Mouse (Mus musculus): ENCODE results near the gene Evc. TPM values are rescaled to one million over a fixed set of nuclear protein-coding genes. Genes with fewer than 3 reads are reported as not detected.

The Evc gene
- polyA plus RNA-seq, 1 experiment from 2014 or later, result 2.2 TPM

DNA sequence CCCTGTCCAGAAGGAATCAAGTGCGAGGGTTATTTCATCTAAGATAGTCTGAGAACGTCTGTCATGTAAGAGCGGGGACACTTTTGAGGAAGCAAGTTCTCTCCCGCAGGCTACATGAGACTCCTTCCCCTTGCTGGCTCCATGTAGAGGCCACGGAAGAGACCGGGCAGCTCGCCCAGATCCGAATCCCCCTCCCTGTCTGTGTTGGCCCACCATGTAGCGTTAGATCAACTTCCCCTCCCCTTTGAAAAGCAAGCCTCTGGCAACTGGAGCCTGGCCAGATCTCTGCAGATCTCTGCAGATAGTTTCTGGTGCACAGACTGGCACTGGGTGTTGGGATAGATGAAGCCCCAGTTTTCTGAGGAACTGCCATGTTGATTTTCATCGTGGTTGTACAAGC is 40.0 kb downstream of the Evc start:
- Histone ChIP-seq H3K9me3 (ENCODE audit: low read length) (no peaks in the 10 kb centered on the region), H3K36me3 (ENCODE audit: insufficient read depth, low read length) (no peaks in the 10 kb centered on the region), H3K9ac (replicated peaks; ENCODE audit: low read depth) (no peak overlapping the region), H3K4me3 (ENCODE audit: low read depth, low read length) (no peak overlapping the region), H3K27ac (ENCODE audit: low read length) (no peak overlapping the region), H3K4me1 (ENCODE audit: insufficient read depth, low read depth, low read length) (no peaks in the 10 kb centered on the region), H3K27me3 (replicated peaks; ENCODE audit: insufficient read depth, low read length) (no peaks in the 10 kb centered on the region), H3K4me2 (replicated peaks; ENCODE audit: low read depth, low read length) (no peak overlapping the region)
- WGBS, result 43% methylated on average over 10 of the region's 10 CpGs
- TF ChIP-seq EP300 (IDR thresholded peaks at IDR 0.05), result no peak
- TF ChIP-seq CTCF (IDR thresholded peaks at IDR 0.05), result no peak
- DNase-seq (ENCODE audit: low spot score), result peak; percentile 8
- ATAC-seq, result no peak

DNA sequence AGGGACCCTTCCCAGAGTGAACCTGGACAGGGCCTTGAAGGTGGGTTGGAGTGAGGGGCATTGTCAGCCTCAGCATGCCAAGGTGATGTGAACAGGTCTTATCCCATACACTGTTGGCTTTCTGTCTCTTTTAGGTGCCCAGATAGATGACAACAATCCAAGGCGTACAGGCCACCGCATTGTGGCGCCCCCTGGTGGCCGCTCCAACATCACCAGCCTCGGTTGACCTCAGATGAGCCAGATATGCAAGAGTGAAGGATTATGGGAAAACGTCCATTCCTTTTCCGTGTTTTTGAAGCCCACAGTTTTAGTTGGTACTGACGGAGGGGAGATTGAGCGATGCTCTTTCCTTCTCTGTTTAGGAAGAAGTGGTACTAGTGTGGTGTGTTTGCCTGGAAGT is 45.7 kb downstream of the Evc start:
- no peak for ATAC-seq
- 65% methylated on average over 9 of the region's 9 CpGs for WGBS

DNA sequence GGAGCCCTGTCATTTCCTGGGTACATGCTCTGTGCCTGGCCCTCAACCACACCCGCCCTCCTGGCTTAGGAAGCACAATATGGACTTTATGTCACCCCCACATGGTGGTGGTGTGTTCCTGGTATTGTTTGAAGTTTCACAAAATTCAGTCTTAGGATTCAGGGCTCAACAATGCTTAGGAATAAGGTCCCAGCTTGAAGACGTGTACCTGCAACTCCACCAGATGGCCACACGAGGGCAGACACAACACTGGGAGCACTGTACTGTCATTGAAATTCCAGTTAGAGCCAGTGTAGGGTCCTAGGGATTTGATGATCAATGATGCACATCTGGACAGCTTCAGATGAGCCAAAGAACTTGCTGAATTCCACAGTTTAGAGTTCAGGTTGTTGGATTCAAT is 47.5 kb downstream of the Evc start:
- H3K27ac ChIP-seq (ENCODE audit: low read length), result no peak overlapping the region
- no peaks in the 10 kb centered on the region for H3K4me1 ChIP-seq (ENCODE audit: insufficient read depth, low read depth, low read length)
- H3K4me2 ChIP-seq (replicated peaks; ENCODE audit: low read depth, low read length), result no peak overlapping the region
- no peaks in the 10 kb centered on the region for H3K36me3 ChIP-seq (ENCODE audit: insufficient read depth, low read length)
- H3K27me3 ChIP-seq (replicated peaks; ENCODE audit: insufficient read depth, low read length), result no peaks in the 10 kb centered on the region
- no peaks in the 10 kb centered on the region for H3K9me3 ChIP-seq (ENCODE audit: low read length)
- TF ChIP-seq EP300 (IDR thresholded peaks at IDR 0.05), result no peak
- peak; percentile 80 for TF ChIP-seq CTCF (IDR thresholded peaks at IDR 0.05)
- 19% methylated on average over 3 of the region's 3 CpGs for WGBS
- DNase-seq (ENCODE audit: low spot score) (peak; percentile 51), ATAC-seq (no peak)
- H3K4me3 ChIP-seq (ENCODE audit: low read depth, low read length), result no peak overlapping the region
- H3K9ac ChIP-seq (replicated peaks; ENCODE audit: low read depth), result no peak overlapping the region

More for the DNA sequence above, 45.7 kb downstream of the Evc start:
- H3K36me3 ChIP-seq (ENCODE audit: insufficient read depth, low read length), result no peaks in the 10 kb centered on the region
- no peaks in the 10 kb centered on the region for H3K4me1 ChIP-seq (ENCODE audit: insufficient read depth, low read depth, low read length)
- H3K4me2 ChIP-seq (replicated peaks; ENCODE audit: low read depth, low read length), result no peak overlapping the region
- H3K9me3 ChIP-seq (ENCODE audit: low read length), result no peaks in the 10 kb centered on the region
- TF ChIP-seq EP300 (IDR thresholded peaks at IDR 0.05) (no peak), CTCF (IDR thresholded peaks at IDR 0.05) (peak; percentile 63)
- no peaks in the 10 kb centered on the region for H3K27me3 ChIP-seq (replicated peaks; ENCODE audit: insufficient read depth, low read length)
- DNase-seq (ENCODE audit: low spot score), result no peak
- H3K4me3 ChIP-seq (ENCODE audit: low read depth, low read length), result no peak overlapping the region
- no peak overlapping the region for H3K9ac ChIP-seq (replicated peaks; ENCODE audit: low read depth)
- no peak overlapping the region for H3K27ac ChIP-seq (ENCODE audit: low read length)

DNA sequence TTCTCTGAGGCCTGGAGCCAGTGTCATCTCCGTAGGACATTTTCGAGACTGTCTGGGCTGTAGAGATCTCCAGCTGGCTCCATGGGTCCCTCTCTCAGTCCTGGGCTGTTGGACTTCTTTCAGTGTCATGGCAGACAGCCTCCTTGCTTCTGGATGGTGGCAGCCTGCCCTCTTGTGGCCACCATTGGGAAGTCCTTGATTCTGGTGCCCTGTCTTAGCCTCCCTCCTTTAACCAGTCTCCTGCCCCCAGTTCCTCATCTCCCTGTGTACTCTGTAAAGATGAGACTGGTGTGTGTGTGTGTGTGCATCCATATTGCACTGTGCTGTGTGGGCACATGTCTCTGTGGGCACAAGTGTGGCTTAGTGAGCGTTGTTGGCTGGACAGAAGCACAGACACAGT is 48.3 kb downstream of the Evc start:
- H3K36me3 ChIP-seq (ENCODE audit: insufficient read depth, low read length), result no peaks in the 10 kb centered on the region
- H3K27ac ChIP-seq (ENCODE audit: low read length), result no peak overlapping the region
- no peak overlapping the region for H3K9ac ChIP-seq (replicated peaks; ENCODE audit: low read depth)
- no peak for ATAC-seq
- H3K4me2 ChIP-seq (replicated peaks; ENCODE audit: low read depth, low read length), result no peak overlapping the region
- no peaks in the 10 kb centered on the region for H3K4me1 ChIP-seq (ENCODE audit: insufficient read depth, low read depth, low read length)
- no peak overlapping the region for H3K4me3 ChIP-seq (ENCODE audit: low read depth, low read length)
- DNase-seq (ENCODE audit: low spot score), result peak; percentile 17
- no peaks in the 10 kb centered on the region for H3K9me3 ChIP-seq (ENCODE audit: low read length)
- TF ChIP-seq EP300 (IDR thresholded peaks at IDR 0.05) (no peak), CTCF (IDR thresholded peaks at IDR 0.05) (peak; percentile 71)
- no peaks in the 10 kb centered on the region for H3K27me3 ChIP-seq (replicated peaks; ENCODE audit: insufficient read depth, low read length)
- WGBS, result 52% methylated on average over 3 of the region's 3 CpGs

DNA sequence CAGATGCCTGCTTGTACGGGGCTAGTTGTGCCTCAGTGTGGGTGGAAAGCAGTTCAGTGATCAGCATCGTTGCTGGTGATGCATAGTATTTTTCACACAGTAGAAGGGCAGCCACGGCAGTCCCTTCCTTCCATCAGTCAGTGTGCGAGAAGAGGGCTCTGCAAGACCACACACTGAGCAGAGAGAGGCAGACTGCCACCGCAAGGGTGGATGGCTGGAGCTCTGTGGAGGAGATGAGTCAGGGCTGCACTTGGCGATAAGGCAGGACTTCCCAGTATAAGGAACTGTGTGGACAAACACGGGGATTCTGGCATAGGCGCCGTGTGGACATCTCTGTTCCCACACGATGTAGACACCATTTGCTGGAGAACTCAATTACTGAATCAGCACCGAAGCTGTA is 55.7 kb downstream of the Evc start:
- H3K4me1 ChIP-seq (ENCODE audit: insufficient read depth, low read depth, low read length), result no peaks in the 10 kb centered on the region
- no peak overlapping the region for H3K9ac ChIP-seq (replicated peaks; ENCODE audit: low read depth)
- H3K4me2 ChIP-seq (replicated peaks; ENCODE audit: low read depth, low read length), result no peak overlapping the region
- H3K9me3 ChIP-seq (ENCODE audit: low read length), result no peaks in the 10 kb centered on the region
- no peak for DNase-seq (ENCODE audit: low spot score)
- H3K27me3 ChIP-seq (replicated peaks; ENCODE audit: insufficient read depth, low read length), result no peaks in the 10 kb centered on the region
- no peak for ATAC-seq
- TF ChIP-seq EP300 (IDR thresholded peaks at IDR 0.05), result no peak
- no peak for TF ChIP-seq CTCF (IDR thresholded peaks at IDR 0.05)
- no peak overlapping the region for H3K27ac ChIP-seq (ENCODE audit: low read length)
- 82% methylated on average over 11 of the region's 11 CpGs for WGBS
- no peak overlapping the region for H3K4me3 ChIP-seq (ENCODE audit: low read depth, low read length)
- no peaks in the 10 kb centered on the region for H3K36me3 ChIP-seq (ENCODE audit: insufficient read depth, low read length)

DNA sequence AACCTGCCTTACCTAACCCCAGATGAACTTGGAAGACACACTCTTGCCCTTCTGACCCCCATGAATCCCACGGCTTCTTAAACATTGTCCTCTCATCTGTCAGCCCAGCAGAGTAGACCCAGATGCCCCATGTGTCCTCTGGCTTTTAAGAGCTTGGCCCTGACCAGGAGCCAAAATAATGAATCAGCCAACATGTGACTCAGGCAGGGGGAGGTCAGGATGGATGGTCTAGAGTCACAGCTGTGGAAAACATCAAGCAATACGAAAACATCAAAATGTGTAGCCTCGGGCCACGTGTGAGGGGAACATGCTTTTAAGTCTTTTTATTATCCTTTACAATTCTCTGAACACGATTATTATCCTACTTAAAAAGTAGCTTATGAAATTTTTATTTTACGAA is 72.9 kb downstream of the Evc start:
- DNase-seq (ENCODE audit: low spot score), result no peak
- no peak for ATAC-seq
- H3K4me1 ChIP-seq (ENCODE audit: insufficient read depth, low read depth, low read length), result no peaks in the 10 kb centered on the region
- no peak overlapping the region for H3K27ac ChIP-seq (ENCODE audit: low read length)
- no peaks in the 10 kb centered on the region for H3K9me3 ChIP-seq (ENCODE audit: low read length)
- WGBS, result 64% methylated on average over 6 of the region's 6 CpGs
- H3K4me2 ChIP-seq (replicated peaks; ENCODE audit: low read depth, low read length), result no peak overlapping the region
- no peak overlapping the region for H3K4me3 ChIP-seq (ENCODE audit: low read depth, low read length)
- H3K27me3 ChIP-seq (replicated peaks; ENCODE audit: insufficient read depth, low read length), result no peaks in the 10 kb centered on the region
- H3K9ac ChIP-seq (replicated peaks; ENCODE audit: low read depth), result no peak overlapping the region
- TF ChIP-seq CTCF (IDR thresholded peaks at IDR 0.05) (no peak), EP300 (IDR thresholded peaks at IDR 0.05) (no peak)
- no peaks in the 10 kb centered on the region for H3K36me3 ChIP-seq (ENCODE audit: insufficient read depth, low read length)

DNA sequence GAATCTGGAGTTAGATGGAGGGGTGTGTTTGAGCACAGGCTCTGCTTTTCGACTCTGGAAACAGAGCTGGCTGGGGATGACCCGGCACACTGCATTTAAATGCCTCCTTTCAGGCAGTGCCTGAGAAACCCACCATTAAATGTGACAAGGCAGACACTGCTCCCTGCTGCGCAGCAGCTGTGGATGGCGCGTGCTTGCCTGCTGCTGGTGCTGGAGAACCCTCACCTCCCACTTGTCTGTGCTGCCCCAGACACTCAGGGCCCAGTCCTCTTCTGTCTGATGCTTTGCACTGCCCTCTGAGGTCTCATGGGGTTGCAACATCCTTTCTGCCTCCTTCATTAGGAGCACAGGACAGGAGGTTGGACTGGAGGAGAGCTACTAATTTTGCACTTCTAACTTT is 75.0 kb downstream of the Evc start:
- H3K4me2 ChIP-seq (replicated peaks; ENCODE audit: low read depth, low read length), result no peak overlapping the region
- H3K36me3 ChIP-seq (ENCODE audit: insufficient read depth, low read length), result no peaks in the 10 kb centered on the region
- WGBS, result 73% methylated on average over 5 of the region's 5 CpGs
- H3K27me3 ChIP-seq (replicated peaks; ENCODE audit: insufficient read depth, low read length), result no peaks in the 10 kb centered on the region
- H3K4me1 ChIP-seq (ENCODE audit: insufficient read depth, low read depth, low read length), result no peaks in the 10 kb centered on the region
- ATAC-seq (no peak), DNase-seq (ENCODE audit: low spot score) (no peak)
- TF ChIP-seq EP300 (IDR thresholded peaks at IDR 0.05) (no peak), CTCF (IDR thresholded peaks at IDR 0.05) (no peak)
- no peak overlapping the region for H3K9ac ChIP-seq (replicated peaks; ENCODE audit: low read depth)
- no peak overlapping the region for H3K4me3 ChIP-seq (ENCODE audit: low read depth, low read length)
- H3K9me3 ChIP-seq (ENCODE audit: low read length), result no peaks in the 10 kb centered on the region
- no peak overlapping the region for H3K27ac ChIP-seq (ENCODE audit: low read length)
